Mouse (Mus musculus) liver, adult (tissue): Measurements from ENCODE around the gene Adam1b.

Experiments
- GATA4 ChIP-seq: IDR thresholded peaks from 2 replicates; pipeline ENCODE4 v1.6.1; 2014; ENCODE audit warnings: mild to moderate bottlenecking, low read length; ENCODE audit not compliant: insufficient replicate concordance

Adam1b gene

GRCm38 (mm10) chr5:121454503-121454782 is 48.8 kb downstream of the Adam1b start:
- TF ChIP-seq GATA4: no peak

- TF ChIP-seq GATA4: no peak
These were observed 49.3 kb downstream of the Adam1b start for GRCm38 (mm10) chr5:121453743-121454502.

- no peak for TF ChIP-seq GATA4
These were observed 50.3 kb downstream of the Adam1b start for GRCm38 (mm10) chr5:121452906-121453305.

GRCm38 (mm10) chr5:121452026-121452869 is 51.0 kb downstream of the Adam1b start, which contains the start of gene Erp29:
TSS of gene Erp29 (minus strand) at chr5:121452506.
- TF ChIP-seq GATA4: no peak

GRCm38 (mm10) chr5:121451644-121452025 is 51.6 kb downstream of the Adam1b start, which contains the start of gene Tmem116:
TSS of gene Tmem116 (plus strand) at chr5:121451893.
- no peak for TF ChIP-seq GATA4

GRCm38 (mm10) chr5:121451203-121451602 is 52.0 kb downstream of the Adam1b start:
- TF ChIP-seq GATA4: no peak

- TF ChIP-seq GATA4: no peak
These were observed 52.8 kb downstream of the Adam1b start for GRCm38 (mm10) chr5:121450476-121450875.
